Mouse (Mus musculus): Measurements from ENCODE around the gene Kcnk1. TPM values are rescaled to one million over a fixed set of nuclear protein-coding genes. Genes with fewer than 3 reads are reported as not detected.

Kcnk1 gene
- total and polyA plus RNA-seq, 3 experiments, result not detected

DNA sequence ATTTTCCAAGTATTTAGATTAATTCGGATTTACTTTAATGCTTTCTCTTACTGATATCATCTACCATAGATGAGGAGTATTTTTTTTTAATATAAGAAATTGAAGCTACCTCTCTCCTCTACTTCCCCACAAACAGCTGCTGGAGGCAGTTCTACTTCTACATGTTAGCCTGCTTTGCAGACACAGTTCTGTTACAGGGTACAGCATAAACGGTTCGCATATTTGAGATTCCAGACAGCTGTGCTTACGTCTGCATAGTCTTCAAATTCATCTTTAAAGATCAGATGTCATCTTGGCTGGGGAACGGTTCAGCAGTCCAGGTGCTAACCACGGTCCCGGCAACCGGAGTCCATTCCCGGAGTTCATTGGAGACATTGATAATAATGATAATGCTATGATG is 1.3 kb upstream of the Kcnk1 start:
- H3K4me1 ChIP-seq (ENCODE audit: control insufficient read depth in 1 of 2, insufficient read depth in 2 of 2), result no peaks in the 10 kb centered on the region
- in situ Hi-C loops (cut with MboI; ENCODE audit: low pct_ligation_motif_present, low pct_unique_long_range_greater_than_20kb, low sequenced_read_pairs) (no loop called here), dilution Hi-C loops (cut with MboI; ENCODE audit: extremely low pct_ligation_motif_present, extremely low pct_unique_long_range_greater_than_20kb, low sequenced_read_pairs) (no loop called here)
- DNase-seq (ENCODE audit: extremely low read depth), result no peak
- H3K4me3 ChIP-seq (replicated peaks in 1 of 3; ENCODE audit: low read depth in 2 of 3, low read length in 2 of 3, poor library complexity in 1 of 3), result no peak overlapping the region
- no peaks in the 10 kb centered on the region for H3K9me3 ChIP-seq (replicated peaks; ENCODE audit: low read length)
- TF ChIP-seq BHLHE40 (IDR thresholded peaks at IDR 0.05; ENCODE audit: low read depth, low read length) (no peak), RCOR1 (conservative IDR thresholded peaks at IDR 0.05; ENCODE audit: low read depth, low read length) (no peak), RAD21 (IDR thresholded peaks at IDR 0.05; ENCODE audit: low read depth, low read length) (no peak), ETS1 (conservative IDR thresholded peaks at IDR 0.05; ENCODE audit: low read depth, low read length) (no peak)
- H3K79me2 ChIP-seq (replicated peaks; ENCODE audit: control insufficient read depth, extremely low read depth, insufficient read depth, poor library complexity, severe bottlenecking), result no peaks in the 10 kb centered on the region
- H3K9ac ChIP-seq (ENCODE audit: insufficient read depth, low read depth), result no peak overlapping the region
- no peaks in the 10 kb centered on the region for H3K36me3 ChIP-seq (replicated peaks in 1 of 2; ENCODE audit: control insufficient read depth in 1 of 2, insufficient read depth in 1 of 2, low read length in 1 of 2)
- no peak overlapping the region for H3K4me2 ChIP-seq (ENCODE audit: insufficient read depth, low read depth, poor library complexity, severe bottlenecking)
- H3K27ac ChIP-seq (ENCODE audit: insufficient read depth, low read depth), result no peak overlapping the region
- H3K27me3 ChIP-seq (replicated peaks), result peaks cover 91% of the 10 kb centered on the region

DNA sequence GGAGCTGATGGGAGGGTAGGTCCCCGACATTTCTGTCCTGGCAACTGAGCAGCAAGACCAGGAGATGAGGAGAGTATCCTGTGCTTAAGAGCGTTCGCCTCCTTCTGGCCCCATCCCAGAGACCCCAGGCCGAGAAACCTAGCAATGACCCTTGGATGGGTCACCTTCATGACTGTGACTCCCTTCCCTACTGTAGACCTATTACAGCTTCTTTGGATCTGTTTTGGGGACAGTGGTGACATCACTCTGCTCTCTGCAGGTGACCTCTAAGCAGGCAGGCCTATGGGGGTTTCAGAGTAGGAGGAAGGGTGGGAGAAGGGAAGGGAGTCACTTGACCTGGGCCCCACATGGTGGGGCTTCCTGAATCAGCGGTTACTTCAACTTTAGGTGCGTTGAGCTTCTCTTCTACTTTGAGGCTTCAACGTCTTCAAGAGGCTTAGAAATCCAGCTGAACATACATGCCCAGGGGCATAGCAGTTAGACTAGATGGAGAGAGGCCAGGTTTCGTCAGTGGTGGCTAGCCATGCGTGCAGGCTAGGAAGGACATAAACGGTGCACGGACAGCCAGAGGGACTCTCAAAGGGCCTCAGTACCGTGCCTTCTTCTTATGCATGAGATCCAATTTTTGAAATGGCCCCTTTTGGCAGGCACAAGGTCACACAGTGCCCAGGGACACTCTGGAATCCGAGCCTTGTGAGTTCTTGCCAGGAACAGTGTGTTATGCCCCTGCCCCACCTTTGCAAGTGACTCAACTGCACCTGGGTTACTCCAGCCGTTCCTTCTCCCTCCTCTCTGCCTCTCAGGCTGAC is 1.3 kb downstream of the Kcnk1 start:
- TF ChIP-seq UBTF (IDR thresholded peaks at IDR 0.05; ENCODE audit: low read depth, low read length) (no peak), JUND (conservative IDR thresholded peaks at IDR 0.05; ENCODE audit: low read depth, low read length) (no peak), MAX (IDR thresholded peaks at IDR 0.05; ENCODE audit: low read length) (no peak), JUN (IDR thresholded peaks at IDR 0.05; ENCODE audit: insufficient read depth, low read depth, low read length) (no peak), ZKSCAN1 (IDR thresholded peaks at IDR 0.05; ENCODE audit: borderline replicate concordance, low read depth, low read length) (no peak), SIN3A (IDR thresholded peaks at IDR 0.05; ENCODE audit: low read length) (no peak), CHD2 (IDR thresholded peaks at IDR 0.05; ENCODE audit: low read length) (no peak), EP300 (IDR thresholded peaks at IDR 0.05; ENCODE audit: low read length) (no peak), ZNF384 (IDR thresholded peaks at IDR 0.05; ENCODE audit: low read depth, low read length) (no peak), HCFC1 (IDR thresholded peaks at IDR 0.05; ENCODE audit: low read depth, low read length) (no peak), USF2 (conservative IDR thresholded peaks at IDR 0.05; ENCODE audit: low read depth, low read length) (no peak), NELFE (IDR thresholded peaks at IDR 0.05; ENCODE audit: low read depth, low read length) (no peak), IRF4 (IDR thresholded peaks at IDR 0.05; ENCODE audit: low read depth, low read length) (no peak), ZMIZ1 (IDR thresholded peaks at IDR 0.05; ENCODE audit: low read depth, low read length) (no peak), GABPA (IDR thresholded peaks at IDR 0.05; ENCODE audit: insufficient replicate concordance, low read depth, low read length) (no peak), POLR2A (IDR thresholded peaks at IDR 0.05; ENCODE audit: low read depth, low read length) (no peak), BHLHE40 (IDR thresholded peaks at IDR 0.05; ENCODE audit: low read depth, low read length) (no peak), PAX5 (IDR thresholded peaks at IDR 0.05; ENCODE audit: low read length) (no peak)
- no peaks in the 10 kb centered on the region for H3K36me3 ChIP-seq (replicated peaks in 1 of 2; ENCODE audit: control insufficient read depth in 1 of 2, insufficient read depth in 1 of 2, low read length in 1 of 2)
- in situ Hi-C loops (cut with MboI; ENCODE audit: low pct_ligation_motif_present, low pct_unique_long_range_greater_than_20kb, low sequenced_read_pairs) (no loop called here), dilution Hi-C loops (cut with MboI; ENCODE audit: extremely low pct_ligation_motif_present, extremely low pct_unique_long_range_greater_than_20kb, low sequenced_read_pairs) (no loop called here)
- H3K9ac ChIP-seq (ENCODE audit: insufficient read depth, low read depth), result no peak overlapping the region
- H3K4me3 ChIP-seq (replicated peaks in 1 of 3; ENCODE audit: low read depth in 2 of 3, low read length in 2 of 3, poor library complexity in 1 of 3), result no peak overlapping the region
- H3K79me2 ChIP-seq (replicated peaks; ENCODE audit: control insufficient read depth, extremely low read depth, insufficient read depth, poor library complexity, severe bottlenecking), result no peaks in the 10 kb centered on the region
- H3K9me3 ChIP-seq (replicated peaks; ENCODE audit: low read length), result no peaks in the 10 kb centered on the region
- H3K27me3 ChIP-seq (replicated peaks), result peaks cover 92% of the 10 kb centered on the region
- no peak overlapping the region for H3K4me2 ChIP-seq (ENCODE audit: insufficient read depth, low read depth, poor library complexity, severe bottlenecking)
- H3K4me1 ChIP-seq (ENCODE audit: control insufficient read depth in 1 of 2, insufficient read depth in 2 of 2), result no peaks in the 10 kb centered on the region
- H3K27ac ChIP-seq (ENCODE audit: insufficient read depth, low read depth), result no peak overlapping the region
- no peak for DNase-seq (ENCODE audit: extremely low read depth)

All from CH12.LX (cell line).